Mouse (Mus musculus): ENCODE data around the gene Lingo3.

DNA sequence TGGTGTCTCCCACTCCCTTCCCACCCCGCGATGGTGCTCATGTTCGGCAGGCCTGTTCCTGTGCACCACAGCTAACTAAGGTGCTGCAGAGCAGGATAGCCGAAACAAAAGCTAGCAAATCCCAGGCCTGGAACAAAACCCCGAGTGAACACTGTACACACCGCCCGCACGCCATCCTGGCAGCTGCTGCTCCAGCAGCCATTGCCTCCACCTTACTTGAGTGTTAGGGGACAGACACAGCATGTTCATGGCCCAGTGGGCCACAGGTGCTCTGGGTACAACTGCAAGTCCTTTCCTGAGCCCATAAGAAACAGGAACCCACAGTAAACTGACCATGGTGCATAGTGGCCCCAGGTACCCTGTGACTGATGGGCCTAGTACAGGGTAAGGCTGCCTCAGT lies 49.1 kb downstream of the Lingo3 start:
- TF ChIP-seq CTCF (IDR thresholded peaks at IDR 0.05; ENCODE audit: extremely low read depth, insufficient read length, insufficient replicate concordance, low read depth, low read length) (no peak), POLR2A (IDR thresholded peaks at IDR 0.05; ENCODE audit: low read depth, low read length) (no peak)

Measured in small intestine, adult 2 months (tissue).